Comparison of ENCODE assay signal across 11 mouse cellular contexts in the genomic region with DNA sequence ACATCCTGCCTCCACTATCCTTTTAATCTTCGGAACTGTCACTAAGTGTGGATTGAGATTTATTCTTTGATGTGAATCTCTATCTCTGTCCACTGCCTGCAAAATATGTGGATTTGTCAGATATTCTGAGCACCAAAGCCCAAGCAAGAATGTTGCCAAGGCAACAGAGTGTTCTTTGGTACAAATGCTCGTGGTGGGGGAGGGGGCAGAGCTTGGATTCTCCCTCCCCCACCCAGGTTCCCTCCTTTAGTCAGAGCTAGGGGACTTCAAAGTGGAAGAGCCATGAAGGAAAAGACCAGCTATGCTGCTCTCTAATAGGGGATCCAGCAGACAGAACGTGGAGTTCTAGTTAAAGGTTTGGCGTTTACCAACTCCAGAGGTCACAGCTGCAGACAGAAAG.
DNase-seq lines count a peak whose midpoint lies in the region; ATAC-seq and TF ChIP-seq lines count a peak whose summit lies in the region.
"Had no signal": no experiment of that assay in that cellular context is flagged by ENCODE, and none has a peak within 500 bp of the region (broad histone marks: within the 10 kb centered on the region; RNA-seq: fewer than 3 reads in every experiment).

No protein-coding gene starts in this region.

- H3K27ac ChIP-seq in left cerebral cortex, adult 2 months = peak overlapping the region; percentile 78
- 0 out of 2 replicates have a peak overlapping the region, but pooled peaks have one; percentile 15 for H3K27ac ChIP-seq in embryonic facial prominence, embryonic 10.5 days (replicated peaks)
- peak overlapping the region; percentile 38; the same call in 1 of the 2 replicates for H3K27ac ChIP-seq in midbrain, embryonic 11.5 days (ENCODE audit: low read depth, low read length)
- no peak overlapping the region for H3K27ac ChIP-seq in heart, embryonic 12.5 days (ENCODE audit: poor library complexity, severe bottlenecking)
- H3K27ac ChIP-seq in liver, postnatal 0 days (ENCODE audit: low read depth) = no peak overlapping the region
- H3K27ac ChIP-seq: neural tube, embryonic 12.5 days had no signal

- no peaks in the 10 kb centered on the region for H3K27me3 ChIP-seq in embryonic facial prominence, embryonic 10.5 days (replicated peaks; ENCODE audit: low read depth, poor library complexity, severe bottlenecking)
- no peaks in the 10 kb centered on the region for H3K27me3 ChIP-seq in midbrain, embryonic 11.5 days (ENCODE audit: control insufficient read depth, insufficient read depth, low read length)
- no peaks in the 10 kb centered on the region for H3K27me3 ChIP-seq in heart, embryonic 12.5 days (replicated peaks)
- no peaks in the 10 kb centered on the region for H3K27me3 ChIP-seq in liver, postnatal 0 days (ENCODE audit: insufficient read depth, low read length)
- H3K27me3 ChIP-seq: neural tube, embryonic 12.5 days had no signal

- H3K4me2 ChIP-seq in midbrain, embryonic 11.5 days = no peak overlapping the region
- no peak overlapping the region for H3K4me2 ChIP-seq in heart, embryonic 12.5 days
- no peak overlapping the region for H3K4me2 ChIP-seq in liver, postnatal 0 days (ENCODE audit: low read depth, low read length)
- H3K4me2 ChIP-seq: neural tube, embryonic 12.5 days had no signal

- peaks cover 6% of the 10 kb centered on the region; the same call in 1 of the 2 replicates for H3K36me3 ChIP-seq in embryonic facial prominence, embryonic 10.5 days (replicated peaks)
- H3K36me3 ChIP-seq in midbrain, embryonic 11.5 days (ENCODE audit: control insufficient read depth, insufficient read depth, low read length) = no peaks in the 10 kb centered on the region
- no peaks in the 10 kb centered on the region for H3K36me3 ChIP-seq in heart, embryonic 12.5 days
- H3K36me3 ChIP-seq in liver, postnatal 0 days (replicated peaks; ENCODE audit: insufficient read depth, low read length) = no peaks in the 10 kb centered on the region
- H3K36me3 ChIP-seq: neural tube, embryonic 12.5 days had no signal

- TF ChIP-seq CTCF in left cerebral cortex, adult 2 months (IDR thresholded peaks at IDR 0.05) = no peak
- no peak for TF ChIP-seq CTCF in liver, postnatal 0 days (IDR thresholded peaks at IDR 0.05; ENCODE audit: low read depth)

- no peak overlapping the region for H3K4me3 ChIP-seq in left cerebral cortex, adult 2 months
- no peak overlapping the region for H3K4me3 ChIP-seq in embryonic facial prominence, embryonic 10.5 days
- H3K4me3 ChIP-seq in midbrain, embryonic 11.5 days (ENCODE audit: low read depth, low read length) = no peak overlapping the region
- H3K4me3 ChIP-seq in heart, embryonic 12.5 days = no peak overlapping the region
- H3K4me3 ChIP-seq in liver, postnatal 0 days (ENCODE audit: low read depth, low read length) = no peak overlapping the region
- H3K4me3 ChIP-seq: neural tube, embryonic 12.5 days had no signal

- 0 out of 2 replicates have a peak, but pooled peaks have one; percentile 51 for ATAC-seq in midbrain, embryonic 11.5 days (ENCODE audit: low FRiP score)
- no peak for ATAC-seq in heart, embryonic 12.5 days (ENCODE audit: insufficient number of reproducible peaks, low FRiP score)
- ATAC-seq in liver, postnatal 0 days = no peak

- TF ChIP-seq EP300 in liver, postnatal 0 days (IDR thresholded peaks at IDR 0.05; ENCODE audit: low read depth) = no peak

- no peaks in the 10 kb centered on the region for H3K9me3 ChIP-seq in embryonic facial prominence, embryonic 10.5 days
- H3K9me3 ChIP-seq in midbrain, embryonic 11.5 days (ENCODE audit: control insufficient read depth, low read length) = no peaks in the 10 kb centered on the region
- H3K9me3 ChIP-seq in heart, embryonic 12.5 days (replicated peaks) = no peaks in the 10 kb centered on the region
- H3K9me3 ChIP-seq in liver, postnatal 0 days (ENCODE audit: low read length) = no peaks in the 10 kb centered on the region
- H3K9me3 ChIP-seq: neural tube, embryonic 12.5 days had no signal

- 69% methylated on average over 4 of the region's 4 CpGs for WGBS in embryonic facial prominence, embryonic 10.5 days
- WGBS in midbrain, embryonic 11.5 days = 37% methylated on average over 4 of the region's 4 CpGs
- 51% methylated on average over 4 of the region's 4 CpGs for WGBS in heart, embryonic 12.5 days
- WGBS in liver, postnatal 0 days (ENCODE audit: insufficient replicate concordance) = 52% methylated on average over 4 of the region's 4 CpGs

- intact Hi-C loops in left cerebral cortex, adult 2 months (cut with DNase I) = no loop called here

- DNase-seq in left cerebral cortex, adult 2 months (ENCODE audit: extremely low spot score in 1 of 2, low spot score in 2 of 2) = no peak
- no peak for DNase-seq in left cerebral cortex, adult 18-20 months (ENCODE audit: low spot score in 2 of 2)
- DNase-seq in R1 (ENCODE audit: low read depth, low spot score) = peak; percentile 4
- DNase-seq in embryonic facial prominence, embryonic 10.5 days (ENCODE audit: low spot score) = no peak
- peak; percentile 85 for DNase-seq in midbrain, embryonic 11.5 days (ENCODE audit: low spot score, missing footprints)
- DNase-seq in liver, postnatal 0 days = no peak
- DNase-seq: gastrocnemius, postnatal 25 days; liver; thymus, postnatal 36 days had no signal

- H3K9ac ChIP-seq in midbrain, embryonic 11.5 days (ENCODE audit: low read length) = no peak overlapping the region
- H3K9ac ChIP-seq in heart, embryonic 12.5 days = no peak overlapping the region
- H3K9ac ChIP-seq in liver, postnatal 0 days (replicated peaks) = no peak overlapping the region
- H3K9ac ChIP-seq: neural tube, embryonic 12.5 days had no signal

- peaks cover 59% of the 10 kb centered on the region for H3K4me1 ChIP-seq in embryonic facial prominence, embryonic 10.5 days
- H3K4me1 ChIP-seq in midbrain, embryonic 11.5 days (ENCODE audit: control insufficient read depth, insufficient read depth, low read length) = peaks cover 33% of the 10 kb centered on the region
- H3K4me1 ChIP-seq in heart, embryonic 12.5 days (replicated peaks) = peaks cover 49% of the 10 kb centered on the region
- H3K4me1 ChIP-seq in liver, postnatal 0 days (ENCODE audit: insufficient read depth) = no peaks in the 10 kb centered on the region

Comparison
In these comparisons a context has a peak if more than half of its experiments do, and no peak if none do; other contexts are left out.
1. DNase-seq: peak in R1 (single experiment) and midbrain, embryonic 11.5 days (single experiment); none in left cerebral cortex, adult 2 months (0 of 2), left cerebral cortex, adult 18-20 months (0 of 2), embryonic facial prominence, embryonic 10.5 days (single experiment) and liver, postnatal 0 days (single experiment).
2. H3K27ac ChIP-seq: peak in left cerebral cortex, adult 2 months (single experiment), embryonic facial prominence, embryonic 10.5 days (single experiment) and midbrain, embryonic 11.5 days (single experiment); none in heart, embryonic 12.5 days (single experiment) and liver, postnatal 0 days (single experiment).